Mouse (Mus musculus) bone marrow macrophage, adult 2 months (primary cell): ENCODE results near the gene Gm11099. TPM values are rescaled to one million over a fixed set of nuclear protein-coding genes. Genes with fewer than 3 reads are reported as not detected.

Experiments
- H3K27ac ChIP-seq: 2 replicates; pipeline ENCODE4 v1.5.1; 2012; ENCODE audit warnings: low read depth, low read length; ENCODE audit not compliant: insufficient read depth
- H3K4me1 ChIP-seq: 2 replicates; pipeline ENCODE4 v1.6.1; 2012; ENCODE audit warnings: low read length; ENCODE audit not compliant: control insufficient read depth, insufficient read depth
- H3K4me3 ChIP-seq: 2 replicates; pipeline ENCODE4 v1.5.1; 2012; ENCODE audit warnings: mild to moderate bottlenecking, low read length, moderate library complexity; ENCODE audit not compliant: insufficient read depth
- CTCF ChIP-seq: IDR thresholded peaks from 2 replicates; pipeline ENCODE4 v1.5.1; 2012; ENCODE audit warnings: low read depth, mild to moderate bottlenecking, low read length, moderate library complexity
- POLR2A ChIP-seq: IDR thresholded peaks from 2 replicates; pipeline ENCODE4 v1.6.1; 2012; ENCODE audit warnings: mild to moderate bottlenecking, low read depth, low read length, borderline replicate concordance
- polyA plus RNA-seq: library from polyadenylated mRNA; stranded (reverse); fragments of >200 nt; gene quantifications from 2 replicates; pipeline ENCODE4 v1.2.4, GENCODE M21; 2012; ENCODE audit not compliant: missing spikeins, insufficient read depth, insufficient read length

Gm11099 gene
- polyA plus RNA-seq, 1 experiment, result not detected

GRCm38 (mm10) chr2:58906814-58907516 lies 47.7 kb downstream of the Gm11099 start:
- peaks cover 10% of the 10 kb centered on the region for H3K4me1 ChIP-seq
- H3K4me3 ChIP-seq, result 0 out of 2 replicates have a peak overlapping the region, but pooled peaks have one; percentile 0
- TF ChIP-seq CTCF, result no peak
- no peak for TF ChIP-seq POLR2A
- no peak overlapping the region for H3K27ac ChIP-seq

- H3K27ac ChIP-seq, result no peak overlapping the region
- H3K4me3 ChIP-seq, result no peak overlapping the region
- no peak for TF ChIP-seq POLR2A
- TF ChIP-seq CTCF, result no peak
- no peaks in the 10 kb centered on the region for H3K4me1 ChIP-seq
Observed at GRCm38 (mm10) chr2:58912339-58912738, 53.1 kb downstream of the Gm11099 start.

GRCm38 (mm10) chr2:58918351-58918750 lies 59.1 kb downstream of the Gm11099 start:
- H3K27ac ChIP-seq, result no peak overlapping the region
- TF ChIP-seq POLR2A (no peak), CTCF (no peak)
- H3K4me1 ChIP-seq, result peaks cover 14% of the 10 kb centered on the region
- no peak overlapping the region for H3K4me3 ChIP-seq

GRCm38 (mm10) chr2:58925551-58925950 lies 66.3 kb downstream of the Gm11099 start:
- no peak overlapping the region for H3K27ac ChIP-seq
- H3K4me3 ChIP-seq, result no peak overlapping the region
- peaks cover 39% of the 10 kb centered on the region for H3K4me1 ChIP-seq
- TF ChIP-seq CTCF (no peak), POLR2A (no peak)

GRCm38 (mm10) chr2:58941361-58941760 lies 82.1 kb downstream of the Gm11099 start:
- Histone ChIP-seq H3K4me3 (no peak overlapping the region), H3K27ac (no peak overlapping the region), H3K4me1 (0 out of 2 replicates have a peak, but pooled peaks cover 2% of the 10 kb centered on the region)
- no peak for TF ChIP-seq POLR2A
- no peak for TF ChIP-seq CTCF

GRCm38 (mm10) chr2:58948796-58949195 lies 89.6 kb downstream of the Gm11099 start:
- TF ChIP-seq POLR2A (no peak), CTCF (no peak)
- no peak overlapping the region for H3K27ac ChIP-seq
- H3K4me3 ChIP-seq, result no peak overlapping the region
- no peaks in the 10 kb centered on the region for H3K4me1 ChIP-seq

GRCm38 (mm10) chr2:58952101-58952500 lies 92.9 kb downstream of the Gm11099 start:
- Histone ChIP-seq H3K4me3 (no peak overlapping the region), H3K27ac (no peak overlapping the region), H3K4me1 (peaks cover 6% of the 10 kb centered on the region)
- TF ChIP-seq CTCF, result no peak
- TF ChIP-seq POLR2A, result no peak

GRCm38 (mm10) chr2:58956351-58956750 lies 97.1 kb downstream of the Gm11099 start:
- peaks cover 6% of the 10 kb centered on the region for H3K4me1 ChIP-seq
- TF ChIP-seq POLR2A (no peak), CTCF (no peak)
- no peak overlapping the region for H3K27ac ChIP-seq
- no peak overlapping the region for H3K4me3 ChIP-seq

- Histone ChIP-seq H3K4me3 (no peak overlapping the region), H3K4me1 (peaks cover 6% of the 10 kb centered on the region), H3K27ac (no peak overlapping the region)
- no peak for TF ChIP-seq CTCF
- TF ChIP-seq POLR2A, result no peak
Observed at GRCm38 (mm10) chr2:58956770-58957300, 97.6 kb downstream of the Gm11099 start.
